Mouse (Mus musculus) stomach, embryonic 14.5 days (tissue): Measurements from ENCODE around the gene Gtdc1. TPM values are rescaled to one million over a fixed set of nuclear protein-coding genes. Genes with fewer than 3 reads are reported as not detected.

ENCODE experiments used
- ATAC-seq: fragments of 200-750 bp; cut with Nextera tagmentation; 2 replicates; pipeline ENCODE4 v1.8.0; 2017; ENCODE audit warnings: low read depth, moderate TSS enrichment; ENCODE audit not compliant: insufficient number of reproducible peaks, insufficient read depth, low FRiP score
- H3K27ac ChIP-seq: fragments of 300-500 bp; sonication (generic); 2 replicates; pipeline ENCODE4 v1.5.1; 2014; ENCODE audit warnings: mild to moderate bottlenecking, low read length, moderate library complexity, mixed read lengths
- H3K27me3 ChIP-seq: fragments of 300-500 bp; sonication (generic); 2 replicates; pipeline ENCODE4 v1.6.1; 2014; ENCODE audit warnings: low read length, control low read depth, mixed read lengths; ENCODE audit not compliant: control insufficient read depth, insufficient read depth
- H3K36me3 ChIP-seq: fragments of 300-500 bp; sonication (generic); 2 replicates; pipeline ENCODE4 v1.6.1; 2014; ENCODE audit warnings: mild to moderate bottlenecking, control low read depth, low read length, moderate library complexity, mixed read lengths; ENCODE audit not compliant: control insufficient read depth, insufficient read depth
- H3K4me1 ChIP-seq: fragments of 300-500 bp; sonication (generic); 2 replicates; pipeline ENCODE4 v1.6.1; 2014; ENCODE audit warnings: low read length, control low read depth, mixed read lengths; ENCODE audit not compliant: control insufficient read depth, insufficient read depth
- H3K4me2 ChIP-seq: fragments of 300-500 bp; sonication (generic); replicated peaks from 2 replicates; pipeline ENCODE4 v1.6.1; 2014; ENCODE audit warnings: low read depth, low read length, control low read depth
- H3K4me3 ChIP-seq: fragments of 300-500 bp; sonication (generic); 2 replicates; pipeline ENCODE4 v1.5.1; 2014; ENCODE audit warnings: low read depth, low read length, control low read depth
- H3K9ac ChIP-seq: fragments of 300-500 bp; sonication (generic); replicated peaks from 2 replicates; pipeline ENCODE4 v1.6.1; 2014; ENCODE audit warnings: low read depth, mild to moderate bottlenecking, control low read depth, low read length, moderate library complexity, mixed read lengths
- H3K9me3 ChIP-seq: fragments of 300-500 bp; sonication (generic); 2 replicates; pipeline ENCODE4 v1.6.1; 2016; ENCODE audit warnings: low read depth, low read length, control low read depth; ENCODE audit not compliant: control insufficient read depth
- WGBS: fragments of 180-500 bp; shearing (Covaris S2); extraction: QIAGEN DNeasy Blood & Tissue Kit; methylation state at CpG from one replicate; pipeline ENCODE4 v1.1.7; 2014; 5-methylcytosine and 5-hydroxymethylcytosine counted together
- polyA plus RNA-seq: library from polyadenylated mRNA; unstranded; fragments of >200 nt; fragmentation: Nextera tagmentation; extraction: Ambion mirVana; gene quantifications from 2 replicates; pipeline ENCODE4 v1.2.1, GENCODE M21; 2014

Gtdc1 gene
- polyA plus RNA-seq, 1 experiment from 2014 or later: 15.9 TPM

- H3K9me3 ChIP-seq: peaks cover 7% of the 10 kb centered on the region; the same call in 1 of the 2 replicates
- no peaks in the 10 kb centered on the region for H3K4me1 ChIP-seq
- no peak overlapping the region for H3K9ac ChIP-seq
- 76% methylated on average over 1 of the region's 1 CpGs for WGBS
- H3K4me2 ChIP-seq: no peak overlapping the region
- no peak overlapping the region for H3K4me3 ChIP-seq
- no peak for ATAC-seq
- no peaks in the 10 kb centered on the region for H3K27me3 ChIP-seq
- H3K27ac ChIP-seq: no peak overlapping the region
- no peaks in the 10 kb centered on the region for H3K36me3 ChIP-seq
Measured at GRCm38 (mm10) chr2:44848156-44848555, 79.3 kb downstream of the Gtdc1 start.

GRCm38 (mm10) chr2:44845424-44845823 lies 82.0 kb downstream of the Gtdc1 start:
- Histone ChIP-seq H3K9ac (no peak overlapping the region), H3K27me3 (no peaks in the 10 kb centered on the region), H3K4me1 (no peaks in the 10 kb centered on the region), H3K4me3 (no peak overlapping the region), H3K4me2 (no peak overlapping the region), H3K36me3 (no peaks in the 10 kb centered on the region), H3K27ac (no peak overlapping the region), H3K9me3 (no peaks in the 10 kb centered on the region)
- no peak for ATAC-seq
- 79% methylated on average over 4 of the region's 4 CpGs for WGBS

GRCm38 (mm10) chr2:44829753-44830152 lies 97.7 kb downstream of the Gtdc1 start:
- Histone ChIP-seq H3K36me3 (no peaks in the 10 kb centered on the region), H3K4me1 (no peaks in the 10 kb centered on the region), H3K4me3 (no peak overlapping the region), H3K4me2 (no peak overlapping the region), H3K9me3 (no peaks in the 10 kb centered on the region), H3K27ac (no peak overlapping the region), H3K9ac (no peak overlapping the region), H3K27me3 (no peaks in the 10 kb centered on the region)
- ATAC-seq: no peak
- WGBS: 71% methylated on average over 2 of the region's 2 CpGs

- H3K4me1 ChIP-seq: no peaks in the 10 kb centered on the region
- ATAC-seq: no peak
- no peaks in the 10 kb centered on the region for H3K27me3 ChIP-seq
- WGBS: 86% methylated on average over 2 of the region's 2 CpGs
- no peaks in the 10 kb centered on the region for H3K36me3 ChIP-seq
- no peak overlapping the region for H3K9ac ChIP-seq
- no peak overlapping the region for H3K4me3 ChIP-seq
- H3K4me2 ChIP-seq: no peak overlapping the region
- no peak overlapping the region for H3K27ac ChIP-seq
- no peaks in the 10 kb centered on the region for H3K9me3 ChIP-seq
Measured at GRCm38 (mm10) chr2:44829346-44829745, 98.1 kb downstream of the Gtdc1 start.

GRCm38 (mm10) chr2:44826609-44827008 lies 100.8 kb downstream of the Gtdc1 start:
- no peaks in the 10 kb centered on the region for H3K4me1 ChIP-seq

DNA sequence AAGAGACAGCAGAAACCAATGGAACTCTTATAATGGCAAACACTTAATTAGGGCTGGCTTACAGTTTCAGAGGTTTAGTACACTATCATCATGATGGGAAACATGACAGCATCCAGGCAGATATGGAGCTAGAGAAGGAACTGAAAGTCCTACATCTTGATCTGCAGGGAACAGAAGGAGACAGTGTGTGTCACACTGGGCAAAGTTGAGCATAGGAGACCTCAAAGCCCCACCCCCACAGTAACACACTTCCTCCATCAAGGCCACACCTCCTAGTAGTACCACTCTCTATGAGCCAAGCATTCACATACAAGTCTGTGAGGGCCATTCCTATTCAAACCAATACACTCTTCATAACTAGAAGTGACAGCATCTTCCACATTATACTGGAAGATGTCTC lies 109.7 kb downstream of the Gtdc1 start:
- no peaks in the 10 kb centered on the region for H3K36me3 ChIP-seq
- no peak overlapping the region for H3K27ac ChIP-seq
- no peaks in the 10 kb centered on the region for H3K4me1 ChIP-seq
- H3K4me2 ChIP-seq: no peak overlapping the region
- H3K9me3 ChIP-seq: no peaks in the 10 kb centered on the region
- ATAC-seq: no peak
- no peak overlapping the region for H3K4me3 ChIP-seq
- H3K9ac ChIP-seq: no peak overlapping the region
- no peaks in the 10 kb centered on the region for H3K27me3 ChIP-seq

More at GRCm38 (mm10) chr2:44826609-44827008, 100.8 kb downstream of the Gtdc1 start:
- H3K9ac ChIP-seq: no peak overlapping the region
- no peaks in the 10 kb centered on the region for H3K27me3 ChIP-seq
- ATAC-seq: no peak
- no peak overlapping the region for H3K4me3 ChIP-seq
- WGBS: 92% methylated on average over 3 of the region's 3 CpGs
- H3K4me2 ChIP-seq: no peak overlapping the region
- H3K36me3 ChIP-seq: no peaks in the 10 kb centered on the region
- no peaks in the 10 kb centered on the region for H3K9me3 ChIP-seq
- H3K27ac ChIP-seq: no peak overlapping the region

DNA sequence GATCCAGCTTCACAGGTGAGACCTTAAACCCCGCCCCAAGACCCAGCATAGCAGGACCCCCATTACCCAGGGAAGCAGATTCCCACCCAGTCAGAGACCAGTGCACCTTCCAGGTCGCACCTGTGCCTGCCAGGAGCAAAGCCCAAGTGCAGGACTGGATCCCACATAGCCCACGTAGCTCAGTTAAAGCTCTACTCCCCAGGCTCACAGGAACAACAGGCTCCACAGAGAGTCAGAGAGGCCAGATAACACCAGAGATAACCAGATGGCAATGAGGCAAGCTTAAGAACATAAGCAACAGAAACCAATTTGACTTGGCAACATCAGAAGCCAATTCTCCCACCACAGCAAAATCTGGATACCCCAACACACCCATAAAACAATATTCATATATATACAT lies 113.7 kb downstream of the Gtdc1 start:
- Histone ChIP-seq H3K36me3 (no peaks in the 10 kb centered on the region), H3K9me3 (no peaks in the 10 kb centered on the region), H3K4me1 (no peaks in the 10 kb centered on the region), H3K4me2 (no peak overlapping the region), H3K27me3 (no peaks in the 10 kb centered on the region), H3K4me3 (no peak overlapping the region), H3K27ac (no peak overlapping the region), H3K9ac (no peak overlapping the region)
- WGBS: 63% methylated on average over 3 of the region's 3 CpGs
- ATAC-seq: no peak

- Histone ChIP-seq H3K9me3 (no peaks in the 10 kb centered on the region), H3K4me3 (no peak overlapping the region), H3K36me3 (no peaks in the 10 kb centered on the region), H3K27ac (no peak overlapping the region), H3K4me1 (no peaks in the 10 kb centered on the region), H3K9ac (no peak overlapping the region), H3K4me2 (no peak overlapping the region), H3K27me3 (no peaks in the 10 kb centered on the region)
- ATAC-seq: no peak
- 90% methylated on average over 6 of the region's 6 CpGs for WGBS
Measured at GRCm38 (mm10) chr2:44804497-44804896, 123.0 kb downstream of the Gtdc1 start.

DNA sequence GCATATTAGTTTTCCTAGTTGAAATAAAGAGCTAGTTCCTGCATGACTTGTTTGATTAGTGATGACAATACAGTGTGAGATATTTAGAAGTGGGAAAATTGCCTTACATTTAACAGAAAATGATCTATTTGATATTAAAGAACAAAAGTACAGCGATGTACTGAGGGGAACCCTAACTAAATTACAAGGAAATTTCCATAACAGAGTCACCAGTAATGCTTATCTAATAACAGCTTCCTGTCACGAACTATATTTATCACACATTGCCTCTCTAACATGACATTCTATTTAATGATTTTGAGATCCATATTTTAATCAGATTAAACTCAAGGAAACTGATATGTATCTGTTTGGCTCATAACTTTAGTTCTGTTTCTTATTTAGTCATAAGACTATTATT lies 126.1 kb downstream of the Gtdc1 start:
- no peaks in the 10 kb centered on the region for H3K36me3 ChIP-seq
- H3K4me1 ChIP-seq: no peaks in the 10 kb centered on the region
- H3K9ac ChIP-seq: no peak overlapping the region
- WGBS: 73% methylated on average over 2 of the region's 2 CpGs
- no peaks in the 10 kb centered on the region for H3K9me3 ChIP-seq
- H3K27ac ChIP-seq: no peak overlapping the region
- ATAC-seq: no peak
- no peak overlapping the region for H3K4me2 ChIP-seq
- no peaks in the 10 kb centered on the region for H3K27me3 ChIP-seq
- H3K4me3 ChIP-seq: no peak overlapping the region
